Mouse (Mus musculus) midbrain, embryonic 15.5 days (tissue): ENCODE results near the gene Acadvl. TPM values are rescaled to one million over a fixed set of nuclear protein-coding genes. Genes with fewer than 3 reads are reported as not detected.
A peak's percentile ranks its signal among the peaks of the same experiment; 100 is the strongest.
"Not testable (repeated sequence)": the region's sequence is repeated elsewhere in the genome, so short reads cannot be mapped to it uniquely, and the experiment has no call there.

Experiments used
- ATAC-seq: fragments of 200-750 bp; cut with Nextera tagmentation; replicated peaks from 2 replicates; pipeline ENCODE4 v1.8.0; 2017; ENCODE audit warnings: moderate TSS enrichment
- H3K27ac ChIP-seq: fragments of 300-500 bp; sonication (generic); 2 replicates; pipeline ENCODE4 v1.5.1; 2015; ENCODE audit warnings: mild to moderate bottlenecking, inconsistent platforms
- H3K27me3 ChIP-seq: fragments of 300-500 bp; sonication (generic); replicated peaks from 2 replicates; pipeline ENCODE4 v1.6.1; 2015; ENCODE audit warnings: inconsistent platforms
- H3K36me3 ChIP-seq: fragments of 300-500 bp; sonication (generic); replicated peaks from 2 replicates; pipeline ENCODE4 v1.6.1; 2015; ENCODE audit warnings: inconsistent platforms
- H3K4me1 ChIP-seq: fragments of 300-500 bp; sonication (generic); 2 replicates; pipeline ENCODE4 v1.6.1; 2015; ENCODE audit warnings: inconsistent platforms
- H3K4me2 ChIP-seq: fragments of 300-500 bp; sonication (generic); 2 replicates; pipeline ENCODE4 v1.6.1; 2015; ENCODE audit warnings: inconsistent platforms, mild to moderate bottlenecking, moderate library complexity
- H3K4me3 ChIP-seq: fragments of 300-500 bp; sonication (generic); 2 replicates; pipeline ENCODE4 v1.5.1; 2015; ENCODE audit warnings: mild to moderate bottlenecking, inconsistent platforms
- H3K9ac ChIP-seq: fragments of 300-500 bp; sonication (generic); 2 replicates; pipeline ENCODE4 v1.6.1; 2015; ENCODE audit warnings: mild to moderate bottlenecking, inconsistent platforms
- H3K9me3 ChIP-seq: fragments of 300-500 bp; sonication (generic); 2 replicates; pipeline ENCODE4 v1.6.1; 2016; ENCODE audit warnings: inconsistent platforms
- WGBS: fragments of 180-500 bp; shearing (Covaris S2); methylation state at CpG from one replicate; pipeline ENCODE4 v1.1.7; 2015; ENCODE audit warnings: mixed read lengths; 5-methylcytosine and 5-hydroxymethylcytosine counted together
- polyA plus RNA-seq: library from polyadenylated mRNA; unstranded; fragments of >200 nt; fragmentation: Nextera tagmentation; extraction: Ambion mirVana; gene quantifications from 2 replicates; pipeline ENCODE4 v1.2.1, GENCODE M21; 2015

Acadvl gene
- polyA plus RNA-seq, 1 experiment from 2014 or later, result 57.2 TPM

DNA sequence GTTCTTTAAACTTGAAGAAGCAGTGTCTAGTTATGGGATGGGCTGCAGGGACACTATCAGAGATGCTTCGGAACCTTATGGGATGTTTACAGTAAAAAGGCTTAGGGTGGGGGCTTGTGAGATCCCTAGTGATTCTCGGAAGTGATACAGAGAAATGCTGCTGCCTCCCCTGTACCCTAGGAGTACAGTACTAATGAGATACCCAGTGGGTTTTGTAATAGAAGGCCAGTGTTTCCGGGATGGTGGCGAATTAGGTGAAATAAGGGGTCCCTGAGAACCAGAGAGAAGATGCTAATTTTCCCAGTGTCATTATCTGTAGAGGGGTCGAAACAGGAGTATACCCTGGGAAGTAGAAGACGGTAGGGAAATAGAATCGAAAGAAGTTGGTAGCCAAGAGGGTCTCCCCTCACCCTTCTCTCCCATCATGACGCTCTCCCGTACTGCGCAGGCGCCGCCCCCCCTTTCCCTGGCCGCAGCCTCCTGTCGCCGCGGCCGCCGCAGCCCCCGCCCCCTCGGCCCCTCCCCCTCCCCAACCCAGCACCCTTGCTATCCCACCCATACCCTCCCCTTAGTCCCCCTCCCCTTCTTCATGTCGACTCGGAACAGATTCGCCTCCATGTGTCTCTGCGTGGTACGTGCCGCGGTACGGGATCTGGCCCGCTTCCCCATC, 8.4 kb upstream of the Acadvl start:
- peak overlapping the region; percentile 59 for H3K4me2 ChIP-seq
- H3K27ac ChIP-seq, result peak overlapping the region; percentile 67
- H3K4me3 ChIP-seq, result peak overlapping the region; percentile 35
- H3K4me1 ChIP-seq, result peaks cover 88% of the 10 kb centered on the region
- 5% methylated on average over 22 of the region's 29 CpGs for WGBS
- peak overlapping the region; percentile 28 for H3K9ac ChIP-seq
- H3K27me3 ChIP-seq, result no peaks in the 10 kb centered on the region
- no peak for ATAC-seq
- no peaks in the 10 kb centered on the region for H3K9me3 ChIP-seq
- no peaks in the 10 kb centered on the region for H3K36me3 ChIP-seq

DNA sequence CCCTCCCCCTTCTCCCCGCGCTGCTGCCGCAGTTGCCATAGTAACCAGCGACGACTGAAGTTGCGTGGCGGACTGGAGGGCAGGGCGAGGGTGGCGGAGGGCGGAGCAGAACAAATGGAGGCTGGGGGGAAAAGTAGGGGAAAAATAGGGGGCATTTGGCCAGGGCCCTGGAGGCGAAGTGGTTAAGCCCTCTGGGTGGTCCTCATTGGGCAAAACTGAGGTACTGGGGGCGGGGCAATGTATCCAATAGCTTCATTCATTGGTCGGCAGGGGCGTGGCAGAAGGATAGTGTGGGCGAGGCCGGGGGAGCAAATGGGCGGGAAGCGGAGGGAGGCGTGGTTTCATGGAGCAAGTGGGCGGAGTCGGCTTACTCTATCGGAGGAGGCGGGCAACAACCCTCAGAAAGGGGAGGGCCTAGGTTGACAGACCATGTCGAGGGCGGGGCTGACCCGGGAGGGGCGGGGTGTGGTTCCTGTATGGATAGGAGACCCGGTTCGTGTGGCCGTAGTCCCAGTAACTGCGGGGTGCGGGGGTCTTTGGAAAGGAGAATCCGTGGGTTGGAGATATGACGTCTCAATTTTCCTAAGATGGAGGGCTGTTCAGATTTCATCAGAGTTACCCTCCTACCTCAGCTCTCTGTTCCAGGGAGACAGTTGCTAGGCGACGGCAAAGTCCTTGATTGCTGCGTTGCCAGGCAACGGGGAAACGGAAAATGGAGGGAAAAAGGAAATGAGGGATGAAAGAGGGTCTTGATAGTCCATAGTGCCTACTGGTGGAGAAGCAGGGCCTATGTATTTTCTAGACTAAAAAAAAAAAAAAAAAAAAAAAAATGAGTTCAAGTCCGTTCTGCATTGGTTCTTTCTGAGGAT, 6.3 kb upstream of the Acadvl start:
- Histone ChIP-seq H3K4me2 (peak overlapping the region; percentile 73), H3K9ac (peak overlapping the region; percentile 38), H3K27me3 (no peaks in the 10 kb centered on the region), H3K9me3 (no peaks in the 10 kb centered on the region), H3K4me1 (peaks cover 81% of the 10 kb centered on the region), H3K27ac (peak overlapping the region; percentile 97), H3K4me3 (peak overlapping the region; percentile 74), H3K36me3 (no peaks in the 10 kb centered on the region)
- under 1% methylated on average over 40 of the region's 40 CpGs for WGBS
- peak; percentile 77 for ATAC-seq

DNA sequence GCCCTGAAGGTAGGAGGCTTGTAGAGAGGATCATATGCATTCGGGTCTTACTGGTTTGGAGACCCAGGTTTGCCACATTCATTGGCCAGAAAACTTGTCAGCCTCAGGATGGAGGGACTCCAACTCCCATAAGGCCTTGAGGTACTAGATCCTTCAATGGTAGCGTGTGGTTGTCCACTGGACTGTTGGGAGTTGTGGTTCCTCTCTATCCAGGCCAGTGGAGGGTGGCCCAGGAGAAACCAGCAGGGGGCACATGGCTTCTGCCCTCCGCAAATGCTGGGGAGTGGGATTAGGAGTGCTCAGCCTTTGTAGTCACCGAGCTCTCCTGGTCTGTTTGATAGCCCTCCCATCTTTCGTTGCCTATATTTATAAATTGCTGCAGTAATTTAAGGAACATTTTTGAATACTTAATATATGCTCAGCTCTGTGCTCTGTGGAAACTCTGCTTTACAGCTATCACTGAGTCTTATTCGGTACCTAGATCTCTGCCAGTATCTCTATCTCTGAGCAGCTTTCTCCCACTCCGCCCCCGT, 5.6 kb upstream of the Acadvl start:
- H3K4me2 ChIP-seq, result peak overlapping the region; percentile 73

DNA sequence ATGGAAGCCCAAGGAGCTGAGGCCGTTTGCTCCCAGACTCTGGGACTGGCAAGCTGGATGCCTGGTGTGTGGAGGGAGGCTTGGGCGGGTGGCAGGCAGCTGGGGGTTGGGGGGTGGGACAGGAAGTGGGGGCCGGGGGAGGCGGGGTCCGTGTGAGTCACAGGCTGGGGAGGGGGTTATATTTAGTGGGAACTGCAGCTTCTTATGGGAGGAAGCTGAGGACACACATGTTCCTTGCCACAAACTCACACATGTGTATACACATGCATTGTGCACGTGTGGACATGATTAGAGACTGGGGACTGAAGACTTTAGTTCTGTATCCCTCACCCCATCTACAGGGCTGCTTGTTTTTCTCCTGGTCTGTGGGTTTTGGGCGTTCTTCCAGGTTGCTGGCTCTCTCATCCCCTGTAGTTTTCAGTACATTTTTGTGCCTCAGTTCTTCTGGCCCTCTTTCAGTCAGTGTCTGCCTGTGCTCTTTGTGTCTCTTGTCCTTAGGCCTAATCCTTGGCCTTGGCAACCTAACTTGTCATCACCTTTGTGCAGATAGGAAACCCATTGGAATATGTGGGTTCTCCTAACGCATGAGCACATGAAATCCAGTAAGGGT, 4.9 kb upstream of the Acadvl start:
- no peaks in the 10 kb centered on the region for H3K36me3 ChIP-seq
- H3K27ac ChIP-seq, result peak overlapping the region; percentile 97
- WGBS, result 6% methylated on average over 8 of the region's 8 CpGs
- H3K4me1 ChIP-seq, result peaks cover 72% of the 10 kb centered on the region
- H3K9ac ChIP-seq, result peak overlapping the region; percentile 81
- H3K9me3 ChIP-seq, result no peaks in the 10 kb centered on the region
- no peaks in the 10 kb centered on the region for H3K27me3 ChIP-seq
- ATAC-seq, result no peak
- H3K4me3 ChIP-seq, result peak overlapping the region; percentile 74
- peak overlapping the region; percentile 73 for H3K4me2 ChIP-seq

More for the DNA sequence above, 5.6 kb upstream of the Acadvl start:
- H3K27ac ChIP-seq, result peak overlapping the region; percentile 97
- H3K4me3 ChIP-seq, result peak overlapping the region; percentile 74
- H3K36me3 ChIP-seq, result no peaks in the 10 kb centered on the region
- H3K4me1 ChIP-seq, result peaks cover 74% of the 10 kb centered on the region
- H3K9ac ChIP-seq, result peak overlapping the region; percentile 38
- ATAC-seq, result peak; percentile 81
- H3K9me3 ChIP-seq, result no peaks in the 10 kb centered on the region
- H3K27me3 ChIP-seq, result no peaks in the 10 kb centered on the region
- WGBS, result 0% methylated on average over 8 of the region's 8 CpGs

DNA sequence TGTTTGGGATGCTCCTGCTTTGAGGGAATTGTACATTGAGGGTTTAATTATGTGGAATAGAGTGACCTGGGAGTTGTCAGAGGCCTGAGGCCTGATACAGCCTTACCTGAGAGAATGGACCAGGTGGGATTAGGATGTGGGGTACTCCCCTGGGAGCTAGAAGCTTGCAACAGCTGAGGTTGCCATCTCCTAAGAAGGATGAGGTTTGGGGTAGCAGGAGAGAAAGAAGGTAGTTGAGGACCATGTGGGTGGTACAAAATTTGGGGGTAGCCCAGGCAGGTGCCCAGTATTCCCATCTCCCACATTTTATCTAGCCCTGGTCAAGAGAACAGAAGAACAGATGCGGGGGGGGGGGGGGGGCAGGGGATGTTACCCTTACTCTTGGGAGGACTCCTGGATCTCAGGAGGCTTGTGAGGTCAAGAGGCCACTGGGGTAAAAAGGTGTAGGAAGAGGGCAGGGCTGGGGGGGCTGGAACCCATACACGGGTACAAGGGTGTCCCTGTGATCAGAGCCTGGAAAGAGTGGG, 4.3 kb upstream of the Acadvl start:
- 33% methylated on average over 2 of the region's 2 CpGs for WGBS
- Histone ChIP-seq H3K4me2 (peak overlapping the region; percentile 73), H3K9me3 (no peaks in the 10 kb centered on the region), H3K4me3 (peak overlapping the region; percentile 74), H3K36me3 (no peaks in the 10 kb centered on the region), H3K27me3 (no peaks in the 10 kb centered on the region), H3K4me1 (peaks cover 72% of the 10 kb centered on the region), H3K27ac (peak overlapping the region; percentile 97), H3K9ac (peak overlapping the region; percentile 81)
- ATAC-seq, result no peak

DNA sequence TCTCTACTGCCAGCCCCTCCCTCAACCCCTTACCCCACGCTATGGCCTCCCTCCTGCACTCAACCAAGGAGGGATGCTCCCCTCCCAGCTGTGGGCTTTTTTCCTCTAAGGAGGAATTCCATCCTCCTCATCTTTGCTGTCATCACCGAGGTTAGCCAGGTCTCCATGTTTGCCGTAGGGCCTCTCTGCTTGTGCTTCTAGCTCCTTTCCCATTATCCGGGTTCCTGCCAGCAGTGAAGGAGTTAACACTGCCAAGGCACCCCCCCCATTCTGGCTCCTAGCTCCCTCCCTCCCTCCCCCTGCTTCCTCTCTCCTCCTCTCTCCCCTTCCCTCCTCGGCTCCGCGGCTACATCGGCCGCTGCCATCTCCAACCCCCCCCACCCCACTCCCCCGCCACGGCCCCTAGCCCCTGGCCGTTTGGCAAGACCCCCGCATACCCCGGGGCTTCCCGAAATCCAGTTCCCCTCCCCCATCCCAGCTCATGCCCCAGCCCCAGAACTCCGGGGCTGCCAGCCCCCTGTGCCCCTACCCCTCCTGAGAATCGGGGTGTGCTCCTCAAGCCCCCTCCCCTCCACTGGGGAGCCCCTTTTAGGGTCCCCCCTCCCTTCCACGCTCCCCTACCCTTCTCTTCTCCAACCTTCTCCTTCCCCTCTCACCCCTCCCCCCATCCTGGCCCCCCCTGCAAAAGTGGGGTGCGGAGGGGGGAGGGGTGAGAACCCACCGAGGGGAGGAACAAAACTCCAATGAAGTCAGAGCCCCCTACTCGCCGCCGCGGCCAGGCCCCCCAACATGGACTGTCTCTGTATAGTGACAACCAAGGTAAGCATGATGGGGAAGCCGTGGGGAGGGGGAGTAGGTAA, 3.1 kb upstream of the Acadvl start:
- H3K27me3 ChIP-seq, result no peaks in the 10 kb centered on the region
- peak overlapping the region; percentile 74 for H3K4me3 ChIP-seq
- no peaks in the 10 kb centered on the region for H3K9me3 ChIP-seq
- WGBS, result under 1% methylated on average over 23 of the region's 25 CpGs
- no peak for ATAC-seq
- peak overlapping the region; percentile 73 for H3K4me2 ChIP-seq
- peak overlapping the region; percentile 81 for H3K9ac ChIP-seq
- peaks cover 66% of the 10 kb centered on the region for H3K4me1 ChIP-seq
- peak overlapping the region; percentile 97 for H3K27ac ChIP-seq
- no peaks in the 10 kb centered on the region for H3K36me3 ChIP-seq

DNA sequence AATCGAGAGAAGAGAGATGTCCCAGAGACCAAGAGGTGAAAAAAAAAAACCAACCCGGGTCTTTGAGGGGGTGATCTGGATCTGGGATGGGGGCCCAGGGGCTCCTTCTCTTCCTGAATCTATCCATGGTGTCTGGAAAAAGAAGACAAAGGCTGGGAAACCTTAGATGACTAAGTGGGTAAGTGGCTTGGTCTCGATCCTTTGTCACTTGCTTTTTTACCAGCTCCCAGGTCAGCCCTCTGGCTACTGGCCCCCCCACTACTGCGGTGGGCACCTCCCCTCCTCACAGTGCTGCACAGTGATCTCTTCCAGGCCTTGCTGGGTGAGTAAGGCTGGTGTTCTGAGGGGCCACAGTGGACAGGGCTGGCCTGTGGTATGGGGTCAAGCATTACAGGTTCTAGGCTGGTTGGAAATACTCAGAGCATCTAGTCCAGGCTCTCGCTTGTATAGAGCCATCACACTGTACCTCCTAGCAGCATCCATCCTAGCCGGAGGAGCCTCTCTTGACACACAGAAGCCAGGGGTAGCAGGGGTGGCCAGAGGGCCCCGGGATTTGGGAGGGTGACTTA, 2.1 kb upstream of the Acadvl start:
- Histone ChIP-seq H3K4me2 (peak overlapping the region; percentile 73), H3K4me1 (peaks cover 56% of the 10 kb centered on the region), H3K36me3 (peaks cover 9% of the 10 kb centered on the region; the same call in 1 of the 2 replicates), H3K9ac (peak overlapping the region; percentile 81), H3K27me3 (no peaks in the 10 kb centered on the region), H3K27ac (peak overlapping the region; percentile 97), H3K4me3 (peak overlapping the region; percentile 74), H3K9me3 (no peaks in the 10 kb centered on the region)
- 23% methylated on average over 7 of the region's 7 CpGs for WGBS
- no peak for ATAC-seq

DNA sequence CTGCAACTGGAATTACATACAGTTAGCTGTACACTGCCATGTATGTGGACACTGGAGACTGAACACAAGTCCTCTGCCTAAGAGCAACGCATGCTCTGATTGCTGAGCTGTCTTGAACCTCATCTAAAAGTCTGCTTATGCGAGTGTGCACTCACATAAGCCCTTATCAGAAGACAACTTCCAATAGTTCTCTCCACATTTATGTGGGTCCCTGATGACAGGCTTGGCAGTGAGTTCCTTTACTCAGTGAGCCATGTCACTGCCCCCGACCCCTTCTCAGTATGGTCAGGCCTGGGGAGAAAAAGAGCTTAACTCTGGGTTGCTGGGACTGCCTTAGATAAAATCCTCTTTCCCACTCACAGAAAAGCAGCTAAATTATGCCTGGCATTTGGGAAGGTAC, 1.5 kb upstream of the Acadvl start, which contains the start of gene Dlg4:
Gene Dlg4, plus strand, starts transcription at position 274 of the 400 bp plus-strand sequence.
- peaks cover 52% of the 10 kb centered on the region for H3K4me1 ChIP-seq
- WGBS, result 50% methylated on average over 3 of the region's 3 CpGs
- H3K9ac ChIP-seq, result peak within 1 kb of the TSS; percentile 81
- peak within 1 kb of the TSS; percentile 74 for H3K4me3 ChIP-seq
- H3K9me3 ChIP-seq, result no peaks in the 10 kb centered on the region
- peak within 1 kb of the TSS; percentile 73 for H3K4me2 ChIP-seq
- H3K27me3 ChIP-seq, result no peaks in the 10 kb centered on the region
- H3K36me3 ChIP-seq, result peaks cover 15% of the 10 kb centered on the region
- peak within 1 kb of the TSS; percentile 97 for H3K27ac ChIP-seq
- no peak for ATAC-seq

DNA sequence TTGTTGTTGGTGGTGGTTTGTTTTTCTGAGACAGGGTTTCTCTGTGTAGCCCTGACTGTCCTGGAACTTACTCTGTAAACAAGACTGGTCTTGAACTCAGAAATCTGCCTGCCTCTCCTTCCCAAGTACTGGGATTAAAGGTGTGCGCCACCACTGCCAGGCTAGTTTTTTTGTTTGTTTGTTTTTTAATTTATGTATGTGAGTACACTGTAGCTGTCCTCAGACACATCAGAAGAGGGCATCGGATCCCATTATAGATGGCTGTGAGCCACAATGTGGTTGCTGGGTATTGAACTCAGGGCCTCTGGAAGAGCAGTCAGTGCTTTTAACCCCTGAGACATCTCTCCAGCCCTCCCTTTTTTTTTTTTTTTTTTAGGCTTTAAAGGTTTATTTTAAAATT, 966 bp upstream of the Acadvl start:
- not testable (repeated sequence) for H3K4me3 ChIP-seq
- 78% methylated on average over 2 of the region's 2 CpGs for WGBS
- H3K4me1 ChIP-seq, result peaks cover 52% of the 10 kb centered on the region

DNA sequence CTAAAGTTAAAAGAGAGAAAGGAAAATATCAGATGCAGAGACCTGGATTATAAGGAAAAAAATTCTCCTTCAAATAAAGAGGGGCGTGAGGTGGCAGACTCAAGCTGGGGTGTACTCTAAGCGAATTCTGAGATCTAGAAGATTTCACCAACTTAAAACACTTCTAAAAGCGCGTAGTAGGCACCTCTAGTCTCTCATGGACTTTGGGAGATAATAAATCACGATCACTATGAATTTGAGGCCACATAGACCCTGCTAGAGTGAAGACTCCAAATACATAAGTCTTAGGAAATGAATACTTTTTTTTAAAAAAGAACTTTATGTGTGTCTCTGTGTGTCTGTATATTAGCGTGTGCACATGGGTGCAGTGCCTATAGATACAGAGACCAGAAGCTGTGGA, 466 bp upstream of the Acadvl start:
- peak overlapping the region; percentile 64 for H3K4me3 ChIP-seq
- ATAC-seq, result no peak
- H3K27ac ChIP-seq, result no peak overlapping the region
- H3K36me3 ChIP-seq, result peaks cover 25% of the 10 kb centered on the region
- WGBS, result 69% methylated on average over 6 of the region's 6 CpGs
- H3K27me3 ChIP-seq, result no peaks in the 10 kb centered on the region
- peak overlapping the region; percentile 84; the same call in 1 of the 2 replicates for H3K9ac ChIP-seq
- no peaks in the 10 kb centered on the region for H3K9me3 ChIP-seq
- H3K4me2 ChIP-seq, result peak overlapping the region; percentile 88
- peaks cover 49% of the 10 kb centered on the region for H3K4me1 ChIP-seq

More for the DNA sequence above, 966 bp upstream of the Acadvl start:
- H3K27me3 ChIP-seq, H3K27ac ChIP-seq, H3K9me3 ChIP-seq, ATAC-seq, H3K9ac ChIP-seq, H3K4me2 ChIP-seq: not testable (repeated sequence)
- H3K36me3 ChIP-seq, result peaks cover 20% of the 10 kb centered on the region

DNA sequence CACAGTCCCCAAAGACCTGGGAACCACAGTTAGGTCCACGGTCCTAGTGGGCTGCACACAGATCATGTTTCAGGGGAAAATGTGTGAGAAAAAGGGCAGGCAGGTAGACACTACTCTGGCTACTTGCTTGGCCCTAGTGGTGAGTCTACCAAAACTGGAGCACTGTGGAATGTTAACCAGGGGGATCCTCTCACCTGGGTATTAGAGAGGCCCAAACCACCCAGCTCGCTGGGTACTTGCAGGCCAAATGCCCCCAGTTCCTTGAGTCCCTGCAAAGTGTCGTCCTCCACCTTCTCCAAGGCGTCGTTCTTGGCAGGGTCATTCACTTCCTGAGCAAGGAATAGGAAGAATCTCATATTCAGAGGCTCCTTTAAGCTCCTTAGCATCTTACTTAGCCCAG, 1.2 kb downstream of the Acadvl start:
- Histone ChIP-seq H3K9me3 (no peaks in the 10 kb centered on the region), H3K4me1 (peaks cover 33% of the 10 kb centered on the region), H3K27me3 (no peaks in the 10 kb centered on the region), H3K27ac (no peak overlapping the region), H3K36me3 (peaks cover 42% of the 10 kb centered on the region), H3K4me2 (no peak overlapping the region), H3K4me3 (no peak overlapping the region), H3K9ac (no peak overlapping the region)
- WGBS, result 59% methylated on average over 5 of the region's 5 CpGs
- ATAC-seq, result no peak
